Mouse (Mus musculus): ENCODE measurements around the gene Mrln.

DNA sequence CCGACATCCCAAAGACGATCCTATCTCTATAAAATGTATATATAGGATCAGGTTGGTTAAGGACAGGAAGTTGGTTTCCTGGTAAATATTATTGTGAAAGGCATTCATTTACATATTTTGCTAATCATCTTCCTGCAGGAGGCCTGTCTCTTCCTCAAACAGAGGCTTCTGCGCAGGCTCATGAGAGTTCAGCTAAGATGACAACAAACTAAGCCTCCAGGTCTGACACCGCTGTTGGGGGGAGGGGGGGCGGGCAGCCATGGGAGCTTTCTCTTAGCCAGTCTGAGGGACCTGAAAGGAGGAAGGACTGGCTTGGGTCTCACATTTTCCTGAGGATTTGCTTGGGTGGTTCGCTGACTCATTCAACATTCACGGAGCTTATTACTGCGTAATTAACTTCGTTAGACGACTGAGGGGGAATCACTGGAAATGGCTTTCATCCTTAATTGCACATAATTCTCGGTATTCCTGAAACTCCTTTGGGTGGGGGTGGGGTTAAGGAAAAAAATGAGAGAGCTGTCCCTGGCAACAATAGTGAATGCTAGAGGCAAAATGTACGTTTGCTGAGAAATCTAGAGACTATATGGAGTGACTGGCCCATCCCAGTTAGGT lies 3.5 kb upstream of the Mrln start:
- no peak for TF ChIP-seq REST (IDR thresholded peaks at IDR 0.05; ENCODE audit: insufficient read depth, insufficient read length)
- no peak for TF ChIP-seq POLR2A (IDR thresholded peaks at IDR 0.05; ENCODE audit: insufficient read length, low read depth)
- no peak for TF ChIP-seq TCF12 (IDR thresholded peaks at IDR 0.05; ENCODE audit: insufficient read depth, poor library complexity, severe bottlenecking)
- TF ChIP-seq POLR2AphosphoS2 (IDR thresholded peaks at IDR 0.05; ENCODE audit: insufficient read length, low read depth), result no peak
- no peak for TF ChIP-seq MYOG (IDR thresholded peaks at IDR 0.05; ENCODE audit: control insufficient read depth in 1 of 3, insufficient read depth in 1 of 3, insufficient read length in 2 of 3, low read depth in 2 of 3)
- no peak for TF ChIP-seq USF1 (IDR thresholded peaks at IDR 0.05; ENCODE audit: low read depth)
- TF ChIP-seq E2F4 (IDR thresholded peaks at IDR 0.05; ENCODE audit: insufficient read depth), result no peak
- TF ChIP-seq CEBPB (IDR thresholded peaks at IDR 0.05; ENCODE audit: insufficient read depth, poor library complexity, severe bottlenecking), result no peak
- TF ChIP-seq MAX (IDR thresholded peaks at IDR 0.05; ENCODE audit: low read depth), result no peak
- no peak for TF ChIP-seq MYOD1 (IDR thresholded peaks at IDR 0.05; ENCODE audit: control insufficient read depth in 1 of 3, insufficient read length in 2 of 3, low read depth in 2 of 3)
- no peak for TF ChIP-seq SRF (IDR thresholded peaks at IDR 0.05; ENCODE audit: control insufficient read depth, insufficient read length, low read depth)
- TF ChIP-seq TCF3 (IDR thresholded peaks at IDR 0.05; ENCODE audit: insufficient read length, low read depth), result no peak

All from myocyte (in vitro differentiated cells).